Mouse (Mus musculus): Measurements from ENCODE around the gene Mms19.
"Not testable (repeated sequence)": the region's sequence is repeated elsewhere in the genome, so short reads cannot be mapped to it uniquely, and the experiment has no call there.

The Mms19 gene

DNA sequence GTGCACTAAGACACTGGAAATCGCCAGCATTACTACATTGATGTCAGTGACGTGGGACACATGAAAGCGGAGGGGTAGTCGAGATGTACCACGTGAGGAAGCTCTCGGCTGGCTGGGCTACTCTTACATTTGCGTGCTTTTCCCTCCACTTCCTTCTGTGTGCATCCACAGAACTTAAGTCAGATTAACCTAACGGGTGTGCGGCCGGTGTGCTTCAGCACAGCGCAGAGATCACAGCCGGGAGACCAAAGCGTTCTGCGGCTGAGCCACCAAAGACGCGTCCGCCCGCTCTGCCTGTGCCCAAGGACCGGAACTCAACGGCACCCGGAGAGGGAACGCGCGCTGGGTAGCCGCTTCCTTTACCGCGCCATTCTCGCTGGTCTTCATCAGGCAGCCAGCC, 48.3 kb downstream of the Mms19 start:
- no peak for DNase-seq

DNA sequence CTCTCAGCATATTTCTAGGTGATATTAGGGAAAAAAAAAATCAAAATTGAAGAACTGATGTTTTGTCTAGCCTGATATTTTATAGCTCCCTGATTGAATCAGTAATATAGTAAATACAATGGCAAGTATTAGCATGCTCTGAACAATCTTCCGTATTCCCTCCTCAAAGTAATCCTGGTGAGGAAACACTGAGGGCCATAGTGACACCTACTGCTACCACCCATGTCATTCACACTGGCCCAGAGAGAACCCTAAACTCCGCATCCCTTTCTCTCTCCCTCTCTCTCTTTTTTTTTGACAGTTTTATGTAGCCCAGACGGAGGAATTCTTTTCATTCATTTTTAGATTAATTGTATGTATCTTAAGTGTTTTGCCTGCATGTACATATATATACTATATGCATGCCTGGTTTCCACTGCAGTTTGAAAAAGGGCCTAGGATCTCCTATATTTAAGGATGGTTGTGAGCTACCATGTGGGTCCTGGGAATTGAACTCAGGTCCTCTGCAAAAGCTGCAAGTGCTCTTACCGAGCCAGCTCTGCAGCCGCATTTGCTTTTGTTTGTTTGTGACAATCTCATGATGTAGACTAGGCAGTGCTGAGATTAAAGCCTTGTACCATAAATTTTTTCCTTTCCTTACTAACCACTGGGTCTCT, 60.4 kb downstream of the Mms19 start:
- DNase-seq: no peak

DNA sequence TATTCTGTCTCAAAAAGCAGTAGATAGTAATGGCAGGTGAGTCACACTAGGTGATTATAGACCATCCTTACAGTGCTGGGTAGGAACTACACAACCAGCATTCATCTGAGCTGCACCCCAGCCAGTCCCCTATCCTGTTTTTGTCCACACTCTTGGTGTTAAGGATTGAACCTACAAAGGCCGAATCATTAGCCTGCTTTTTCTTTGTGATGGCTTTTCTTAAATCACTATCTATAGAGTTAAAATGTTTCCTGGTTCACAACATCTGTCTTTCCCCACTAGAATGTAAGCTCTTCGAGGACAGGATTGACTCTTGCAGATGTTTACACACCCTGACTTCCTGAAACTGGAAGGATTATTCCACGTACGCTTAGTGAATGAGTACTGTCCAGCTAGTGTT, 61.5 kb downstream of the Mms19 start:
- DNase-seq: no peak

DNA sequence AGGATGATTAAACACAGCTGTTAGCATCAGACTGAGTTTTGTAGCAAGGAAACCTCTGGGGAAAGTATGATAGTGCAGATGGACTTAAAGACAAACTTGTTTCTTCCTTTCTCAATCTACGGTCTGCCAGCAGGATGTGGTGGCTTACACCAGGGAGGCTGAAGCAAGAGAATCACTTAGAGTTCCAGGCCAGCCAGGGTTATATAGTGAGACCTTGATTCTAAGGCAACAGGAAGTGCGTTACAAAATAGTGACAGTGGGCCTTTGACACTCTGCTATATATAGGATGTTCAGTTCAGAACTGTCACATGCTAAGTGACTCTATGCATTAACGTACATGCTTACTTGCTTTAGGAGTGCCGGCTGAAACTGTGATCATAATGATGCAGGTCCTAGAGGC, 64.1 kb downstream of the Mms19 start:
- no peak for DNase-seq

DNA sequence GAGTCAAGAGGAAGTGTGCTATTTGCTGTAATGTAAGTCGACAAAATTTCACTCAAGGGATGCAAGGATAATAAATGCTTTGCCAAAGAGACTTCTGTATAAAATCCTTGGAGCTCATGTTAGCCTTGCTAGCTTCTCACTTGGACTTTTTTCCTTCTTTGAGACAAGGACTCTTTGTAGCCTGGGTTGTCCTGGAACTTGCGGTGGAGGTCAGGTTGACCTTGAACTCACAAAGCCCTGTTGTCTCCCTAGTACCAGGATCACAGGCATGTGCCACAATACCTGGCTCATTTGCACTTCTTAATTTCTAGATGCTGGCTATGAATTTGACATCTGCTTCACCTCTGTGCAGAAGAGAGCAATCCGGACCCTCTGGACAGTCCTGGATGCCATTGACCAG, 65.7 kb downstream of the Mms19 start:
- DNase-seq: no peak

DNA sequence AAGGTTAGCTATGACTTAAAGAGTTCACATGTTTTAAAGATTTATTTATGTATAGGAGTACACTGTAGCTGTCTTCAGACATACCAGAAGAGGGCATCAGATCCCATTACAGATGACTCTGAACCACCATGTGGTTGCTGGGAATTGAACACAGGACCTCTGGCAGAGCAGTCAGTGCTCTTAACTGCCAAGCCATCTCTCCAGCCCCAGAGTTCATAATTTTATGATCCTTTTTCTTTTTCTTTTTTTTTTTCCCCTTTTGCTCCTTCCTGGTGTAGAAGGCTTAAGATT, 66.4 kb downstream of the Mms19 start:
- not testable (repeated sequence) for DNase-seq

DNA sequence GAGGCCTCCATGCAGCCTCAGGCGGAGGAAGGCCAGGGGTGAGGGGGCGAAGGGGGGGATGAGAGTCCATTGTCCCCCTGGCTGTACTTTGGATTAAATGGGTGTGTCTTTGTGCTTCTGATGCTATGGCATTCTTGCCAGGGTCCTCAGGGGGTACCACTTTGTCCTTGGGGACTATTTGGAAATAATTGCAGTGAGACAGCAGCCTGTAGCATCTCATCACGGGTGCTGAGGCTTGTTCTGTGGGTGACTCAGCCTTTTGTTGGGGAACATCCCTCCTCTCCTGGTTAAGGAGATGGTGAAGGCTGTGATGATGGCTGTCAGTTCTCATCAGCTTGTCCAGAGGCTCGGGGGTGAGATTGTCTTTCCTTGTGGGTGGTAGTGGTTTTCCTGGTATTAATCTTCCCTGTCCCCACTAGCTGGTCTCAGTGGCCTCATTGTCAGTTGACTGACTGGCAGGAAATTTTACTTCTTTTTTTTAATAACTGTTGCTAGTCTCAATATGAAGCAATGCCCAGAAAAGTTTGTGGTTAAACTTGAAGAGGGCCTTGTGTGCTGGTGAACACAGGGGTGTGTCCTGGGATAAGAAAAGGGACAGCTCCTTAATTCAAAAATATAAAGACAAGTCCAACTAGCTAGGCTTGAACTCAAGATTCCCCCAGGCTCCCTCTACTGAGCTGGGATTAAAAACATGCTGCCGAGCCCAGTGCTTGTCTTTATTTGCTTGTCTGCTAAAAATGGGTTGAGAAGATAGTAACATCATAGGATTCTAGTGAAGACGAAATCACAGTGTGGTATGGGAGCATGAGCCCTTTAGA, 67.0 kb downstream of the Mms19 start:
- no peak for DNase-seq

DNA sequence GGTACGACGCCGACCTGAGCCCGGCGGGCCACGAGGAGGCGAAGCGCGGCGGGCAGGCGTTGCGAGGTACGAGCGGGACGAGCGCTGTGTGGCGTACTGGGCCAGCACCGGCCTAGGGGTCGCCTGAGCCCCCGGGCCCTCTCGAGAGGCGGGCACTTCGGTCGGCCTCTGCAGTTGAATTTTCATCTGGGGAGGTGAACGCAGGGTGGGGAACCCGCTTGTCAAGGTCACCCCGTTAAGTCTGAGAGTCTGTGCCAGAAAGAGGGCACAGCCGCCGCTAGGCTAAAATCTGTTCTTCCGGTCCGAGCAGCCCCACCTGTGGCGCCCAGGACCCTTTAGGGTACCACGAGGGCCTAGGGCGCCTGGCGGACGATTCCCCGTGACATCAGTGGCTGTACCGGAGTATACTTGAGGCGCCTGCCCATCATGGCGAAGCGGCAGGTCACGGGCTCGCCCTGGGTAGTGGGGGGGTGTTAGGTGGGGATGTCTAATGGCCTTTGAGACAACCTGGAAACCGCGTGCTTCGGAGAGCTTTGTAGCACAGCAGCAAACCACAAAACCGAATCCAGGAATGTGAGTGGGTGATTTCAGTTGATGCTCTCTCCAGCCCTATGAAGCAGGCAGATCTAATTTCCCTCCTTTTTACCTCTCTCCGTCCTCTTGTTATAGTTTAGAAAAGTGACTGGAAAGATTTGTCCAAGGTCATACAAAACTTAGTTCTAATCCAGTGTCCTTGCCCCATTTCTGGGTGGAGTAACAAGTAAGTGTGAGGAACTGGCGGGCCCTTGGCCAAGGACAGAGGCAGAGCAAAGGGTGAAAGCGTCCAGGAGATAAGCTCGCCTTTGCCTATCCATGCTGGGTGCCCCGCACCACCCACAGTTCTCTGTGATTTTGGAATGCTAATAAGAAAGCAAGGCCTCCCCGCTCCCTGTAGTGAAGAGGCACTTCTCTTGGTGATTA, 68.6 kb downstream of the Mms19 start:
- DNase-seq: peak; percentile 48 to 79

DNA sequence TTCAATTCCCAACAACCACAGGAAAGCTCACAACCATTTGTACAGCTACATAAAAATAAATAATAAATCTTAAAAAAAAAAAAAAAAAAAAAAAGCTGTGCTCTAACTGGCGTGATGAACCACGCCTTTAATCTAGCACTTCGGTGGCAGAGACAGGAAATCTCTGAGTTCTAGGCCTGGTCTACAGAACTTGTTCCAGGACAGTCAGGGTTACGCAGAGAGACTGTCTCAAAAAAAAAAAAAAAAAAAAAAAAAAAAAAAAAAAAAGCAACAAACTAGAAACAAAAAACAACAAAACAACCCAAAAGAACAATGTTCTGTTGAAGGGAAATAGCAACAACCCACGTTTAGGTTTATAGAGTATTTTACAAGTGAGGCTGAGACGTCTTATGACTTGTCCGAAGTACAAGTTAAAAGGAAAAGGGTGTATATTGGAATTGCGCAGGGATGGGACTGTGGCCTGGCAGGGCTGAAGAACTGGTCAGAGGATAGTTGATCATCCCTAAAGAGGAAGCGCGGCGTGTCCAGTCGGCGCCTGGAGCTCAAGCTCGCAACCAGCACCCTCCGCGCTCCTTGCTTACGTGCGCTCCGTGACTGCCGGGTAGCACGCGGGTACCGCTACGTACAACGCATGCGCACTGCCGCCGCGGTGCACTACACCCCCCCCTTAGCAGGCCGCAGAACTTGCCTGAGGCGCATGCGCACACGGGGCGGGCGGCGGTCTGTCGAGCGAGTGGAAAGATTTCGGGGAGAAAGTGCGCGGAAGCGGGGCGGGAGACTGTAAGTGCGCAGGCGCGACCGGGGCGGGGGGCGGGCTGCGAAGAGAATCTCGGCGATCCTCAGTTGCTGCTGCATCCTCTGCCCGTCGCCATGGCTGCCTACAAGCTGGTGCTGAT, 69.5 kb downstream of the Mms19 start, which contains the start of gene Pgam1:
Gene Pgam1, plus strand, starts transcription at position 746 of the 896 bp plus-strand sequence.
- peak; percentile 97 to 98 for DNase-seq

DNA sequence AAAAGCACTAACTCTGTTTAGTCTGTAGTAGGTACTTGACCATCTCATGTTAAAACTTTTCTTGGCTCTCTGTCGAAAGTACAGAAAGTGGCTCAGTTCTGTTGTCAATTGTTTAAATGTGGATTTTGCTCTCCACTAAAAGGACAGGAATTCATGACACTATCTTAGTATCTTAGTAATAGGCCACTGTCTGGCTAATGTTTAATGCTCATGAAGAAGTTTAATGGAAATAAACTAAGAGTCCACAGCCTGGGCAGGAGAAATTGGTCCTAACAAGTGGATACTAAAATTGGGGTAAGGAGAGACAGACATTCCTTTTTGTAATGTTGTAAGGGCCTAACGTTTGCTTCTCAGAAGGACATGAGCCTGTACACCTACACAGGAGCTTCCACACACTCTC, 70.6 kb downstream of the Mms19 start:
- no peak for DNase-seq

DNA sequence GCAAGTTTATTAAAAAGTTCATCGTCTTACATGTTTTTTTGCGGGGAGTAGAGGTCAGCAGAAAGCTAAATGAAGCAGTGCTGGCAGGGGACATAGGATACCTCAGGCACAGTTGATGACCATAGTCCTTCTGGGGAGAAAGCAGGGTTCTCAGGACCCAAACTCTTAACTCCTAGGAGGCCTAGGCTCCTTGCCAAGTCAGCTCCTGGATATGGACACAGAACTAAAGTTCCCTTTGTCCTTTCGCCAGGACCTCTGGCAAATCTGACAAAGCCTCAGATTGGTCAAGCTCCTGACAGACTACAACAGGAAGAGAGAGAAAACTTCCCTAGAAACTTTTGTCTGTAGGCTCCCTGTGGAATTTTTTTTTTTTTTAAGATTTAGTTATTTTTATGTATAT, 72.2 kb downstream of the Mms19 start:
- peak; percentile 46 to 59 for DNase-seq

DNA sequence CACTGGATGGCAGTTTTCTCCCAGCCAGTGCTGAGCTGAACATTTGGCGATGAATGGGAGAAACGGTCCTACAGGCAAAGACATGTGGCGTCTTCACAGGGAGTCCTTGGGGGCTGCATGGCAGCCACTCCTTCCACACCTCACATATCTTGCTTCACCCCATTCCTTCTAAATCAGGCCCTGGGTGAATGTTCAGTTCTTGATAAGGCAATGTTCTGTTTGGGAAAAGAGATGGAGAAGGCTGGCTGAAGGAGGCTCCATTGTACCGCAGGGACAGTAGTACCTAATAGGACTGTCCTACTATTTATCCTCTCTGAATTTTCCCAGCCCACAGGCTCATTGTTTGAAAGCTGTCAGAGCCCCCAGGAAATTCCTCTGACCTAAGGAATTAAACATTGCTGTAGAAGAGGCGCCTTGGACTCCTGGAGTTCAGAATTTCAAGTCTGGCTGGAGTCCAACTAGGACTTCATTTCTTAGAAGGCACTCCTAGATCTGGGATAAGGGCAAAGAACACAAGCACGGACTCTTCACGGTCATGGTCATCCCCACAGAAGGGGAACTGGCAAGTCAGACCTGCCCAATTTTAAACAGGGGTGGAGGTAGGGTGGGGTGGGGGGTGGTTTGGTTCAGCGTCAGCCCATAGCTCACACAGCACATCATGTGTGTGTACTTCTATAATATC, 73.7 kb downstream of the Mms19 start:
- DNase-seq: peak; percentile 54 to 55

DNA sequence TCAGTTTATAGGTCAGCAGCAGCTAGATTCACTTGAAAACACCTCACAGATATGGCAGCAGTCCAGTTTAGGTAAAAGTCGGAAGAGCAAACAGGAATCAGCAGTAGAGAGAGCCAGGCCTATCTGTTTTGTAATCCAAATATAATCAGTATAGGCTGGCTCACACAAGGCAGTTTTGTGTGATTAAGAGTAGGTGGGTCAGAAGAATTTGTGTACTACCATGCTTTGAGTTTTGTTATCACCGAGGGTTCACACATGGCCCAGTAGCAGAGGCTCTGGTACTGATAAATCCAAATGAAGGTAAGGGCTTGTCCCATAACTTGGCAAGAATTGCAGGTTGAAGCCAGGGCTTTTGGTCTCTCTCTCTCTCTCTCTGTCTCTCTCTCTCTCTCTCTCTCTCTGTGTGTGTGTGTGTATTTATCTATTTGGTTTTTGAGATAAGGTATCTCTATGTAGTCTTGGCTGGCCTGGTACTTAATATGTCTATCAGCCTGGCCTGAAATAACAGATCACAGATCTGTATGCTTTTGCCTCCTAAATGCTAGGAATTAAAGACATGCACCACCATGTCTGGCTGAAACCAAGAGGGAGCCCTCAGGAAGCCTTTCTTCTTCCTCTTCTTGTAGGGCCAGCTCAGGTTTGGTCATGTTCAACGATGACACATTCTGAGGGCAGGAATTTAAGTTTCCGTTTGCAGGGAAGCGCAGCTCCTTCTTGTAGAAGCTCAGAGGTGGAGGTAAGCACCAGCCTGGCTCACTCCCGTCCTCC, 74.5 kb downstream of the Mms19 start:
- no peak for DNase-seq

DNA sequence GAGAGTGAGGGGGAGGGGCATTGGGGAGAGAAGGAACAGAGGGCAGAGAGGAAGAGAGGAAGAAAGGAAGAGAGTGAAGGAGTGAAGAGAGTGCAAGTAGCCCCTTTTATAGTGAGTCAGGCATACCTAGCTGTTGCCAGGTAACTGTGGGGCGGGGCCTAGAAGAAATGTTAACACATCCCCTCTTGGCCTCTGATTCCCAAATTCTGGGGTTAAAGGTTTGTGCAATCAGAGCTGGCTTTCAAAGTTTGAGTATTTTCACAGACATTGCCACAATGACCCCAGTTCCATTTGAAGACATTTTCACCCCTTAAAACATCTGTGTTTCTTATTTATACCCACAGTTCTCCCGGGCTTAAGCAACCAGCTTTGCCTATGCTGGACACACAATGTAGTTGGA, 75.7 kb downstream of the Mms19 start:
- DNase-seq: no peak

DNA sequence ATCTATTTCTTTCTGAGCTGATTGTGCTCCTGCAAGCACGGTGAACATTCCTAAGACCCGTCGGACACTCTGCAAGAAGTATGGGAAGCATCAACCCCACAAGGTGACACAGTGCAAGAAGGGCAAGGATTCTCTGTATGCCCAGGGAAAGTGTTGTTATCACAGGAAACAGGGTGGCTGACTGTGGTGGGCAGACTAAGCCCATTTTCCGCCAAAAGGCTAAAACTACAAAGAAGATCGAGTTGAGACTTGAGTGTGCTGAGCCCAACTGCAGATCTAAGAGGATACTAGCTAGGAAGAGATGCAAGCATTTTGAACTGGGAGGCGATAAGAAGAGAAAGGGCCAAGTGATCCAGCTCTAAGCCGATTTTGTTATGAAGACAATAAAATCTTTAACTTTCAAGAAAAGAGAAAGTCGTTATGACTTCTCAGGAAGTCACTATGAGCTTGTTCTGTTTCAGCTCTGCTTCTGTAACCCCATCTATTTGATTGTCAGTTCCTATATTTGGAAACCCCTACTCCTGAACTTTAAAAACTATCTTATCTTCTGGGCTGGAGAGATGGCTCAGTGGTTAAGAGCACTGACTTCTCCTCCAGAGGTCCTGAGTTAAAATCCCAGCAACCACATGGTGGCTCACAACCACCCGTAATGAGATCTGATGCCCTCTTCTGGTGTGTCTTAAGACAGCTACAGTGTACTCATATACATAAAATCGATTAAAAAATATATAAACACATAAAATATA, 77.9 kb downstream of the Mms19 start:
- no peak for DNase-seq

DNA sequence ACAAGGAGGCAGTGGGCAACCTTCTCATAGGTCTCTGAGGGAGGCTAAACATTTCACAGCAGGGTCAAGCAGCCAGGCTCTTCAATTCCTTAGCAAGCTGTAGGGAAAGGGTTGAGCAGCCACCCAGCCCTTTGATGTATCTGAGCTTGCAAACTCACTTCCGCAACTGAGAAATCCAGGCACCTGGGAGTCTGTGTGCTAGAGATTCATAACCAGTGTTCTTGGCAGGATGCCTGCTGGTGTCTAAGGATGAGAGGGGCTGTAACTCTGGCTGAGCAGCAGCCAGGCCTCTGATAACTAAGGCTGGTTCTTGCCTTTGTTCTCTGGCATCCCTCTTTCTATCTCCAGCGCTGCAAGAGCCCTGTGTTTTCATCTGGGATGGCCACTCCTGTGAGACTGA, 79.3 kb downstream of the Mms19 start:
- DNase-seq: no peak

DNA sequence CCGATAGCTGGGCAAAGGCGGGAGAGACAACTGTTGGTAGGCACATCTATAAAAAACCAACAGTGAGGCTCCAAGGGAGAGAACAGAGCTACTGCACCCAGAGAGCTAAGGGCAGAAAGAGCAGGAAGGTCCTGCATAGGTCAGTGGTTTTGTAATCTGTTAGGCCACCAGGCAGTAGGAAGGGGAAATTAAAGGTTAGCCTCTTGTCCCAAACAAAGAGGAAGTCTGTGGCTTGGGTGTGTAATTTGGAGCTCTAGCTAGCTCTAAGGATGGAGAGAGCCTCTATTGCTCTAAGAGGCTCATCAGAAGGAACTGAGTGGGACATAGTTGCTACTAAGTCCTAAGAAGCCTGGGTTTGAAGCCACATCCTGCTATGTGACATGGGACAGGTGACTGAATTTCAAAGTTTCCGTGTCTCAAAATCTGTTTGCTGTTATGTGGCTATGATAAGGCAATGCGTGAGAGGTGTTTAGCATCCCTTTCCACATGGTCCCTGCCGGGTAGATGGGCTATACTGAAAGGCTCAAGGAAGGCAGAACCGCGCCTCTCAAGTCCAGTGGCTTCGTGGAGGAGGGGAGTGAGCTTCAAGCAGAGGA, 80.4 kb downstream of the Mms19 start:
- no peak for DNase-seq

DNA sequence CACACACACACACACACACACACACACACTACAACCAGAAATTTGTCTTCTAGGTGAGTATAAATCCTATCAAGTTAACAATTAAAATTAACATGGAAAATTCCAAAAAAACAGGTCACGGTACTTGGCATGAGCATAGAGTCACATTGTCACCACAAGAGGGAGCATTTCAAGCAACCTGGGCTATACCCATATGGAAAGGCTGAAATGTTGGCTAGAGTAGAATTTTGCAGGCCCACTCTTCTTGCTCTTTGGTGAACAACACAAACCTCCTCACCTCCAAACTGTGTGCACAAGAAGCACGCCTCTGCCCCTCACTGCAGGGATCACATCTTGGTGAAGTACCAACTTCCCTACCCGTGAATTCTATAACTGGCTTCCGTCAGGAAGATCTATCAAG, 82.1 kb downstream of the Mms19 start:
- DNase-seq: peak in 1 of 2 experiments; percentile 59

DNA sequence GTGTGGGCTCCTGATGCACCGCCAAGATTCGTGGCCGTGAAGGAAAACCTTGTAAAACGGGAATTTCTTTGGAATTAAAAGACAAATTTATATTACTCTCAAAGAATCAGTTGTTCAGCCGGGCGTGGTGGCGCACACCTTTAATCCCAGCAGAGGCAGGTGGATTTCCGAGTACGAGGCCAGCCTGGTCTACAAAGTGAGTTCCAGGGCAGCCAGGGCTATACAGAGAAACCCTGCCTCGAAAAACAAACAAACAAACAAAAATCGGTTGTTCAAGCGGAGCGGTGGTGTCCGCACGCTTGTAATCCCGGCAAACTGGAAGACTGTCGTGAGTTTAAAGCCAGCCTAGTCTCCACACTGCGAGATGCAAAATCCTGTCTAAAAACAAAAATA, 84.6 kb downstream of the Mms19 start:
- no peak for DNase-seq
